Mouse (Mus musculus): ENCODE data around the gene Supt3.

DNA sequence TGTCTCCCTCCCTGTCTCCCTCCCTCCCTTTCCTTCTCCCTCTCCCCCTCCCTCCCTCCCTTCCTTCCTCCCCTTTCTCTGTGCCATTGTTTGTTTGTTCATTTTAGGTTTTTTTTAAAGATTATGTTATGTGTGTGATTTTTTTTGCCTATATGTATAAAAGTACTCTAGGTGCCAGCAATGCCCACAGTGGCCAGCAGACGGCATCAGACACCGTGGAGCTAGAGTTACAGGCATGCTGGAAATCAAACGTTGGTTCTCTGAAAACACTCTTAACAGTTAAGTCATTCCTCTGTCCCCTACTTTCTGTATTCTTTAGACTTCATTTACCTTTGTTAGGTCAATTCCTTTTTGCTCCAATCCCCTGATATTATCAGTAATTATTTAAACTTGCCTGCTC, 33.2 kb upstream of the Supt3 start:
- TF ChIP-seq POLR2A (IDR thresholded peaks at IDR 0.05; ENCODE audit: low read depth, low read length) (no peak), CTCF (conservative IDR thresholded peaks at IDR 0.05; ENCODE audit: insufficient read depth, insufficient read length, low read depth, low read length) (peak; percentile 56)

Data from kidney, adult 2 months (tissue).